Mouse (Mus musculus) cerebellum, postnatal 14 days (tissue): ENCODE data around the gene Tob2.

Experiments
- DNase-seq, 2 experiments: peaks; one replicate each; pipeline ENCODE4 v3.0.0; 2021; ENCODE audit warnings: mixed read lengths in 2 of 2

Tob2 gene

GRCm38 (mm10) chr15:81858517-81859329 lies at the start of gene Tob2:
Gene Tob2 (minus strand): TSS chr15:81858796.
- DNase-seq: peak; percentile 79 to 82

GRCm38 (mm10) chr15:81907953-81908352 lies 49.4 kb upstream of the Tob2 start:
- DNase-seq: no peak

GRCm38 (mm10) chr15:81904939-81905338 lies 46.3 kb upstream of the Tob2 start:
- DNase-seq: peak; percentile 87 to 96

GRCm38 (mm10) chr15:81898751-81899150 lies 40.2 kb upstream of the Tob2 start:
- DNase-seq: peak; percentile 74 to 79

GRCm38 (mm10) chr15:81897607-81898285 lies 39.1 kb upstream of the Tob2 start:
- no peak for DNase-seq

GRCm38 (mm10) chr15:81896407-81896806 lies 37.8 kb upstream of the Tob2 start:
- DNase-seq: peak in 1 of 2 experiments; percentile 35

- no peak for DNase-seq
Measured at GRCm38 (mm10) chr15:81894002-81894401, 35.4 kb upstream of the Tob2 start.

- DNase-seq: no peak
Measured at GRCm38 (mm10) chr15:81891822-81892580, 33.4 kb upstream of the Tob2 start.

- DNase-seq: no peak
Measured at GRCm38 (mm10) chr15:81891140-81891802, 32.7 kb upstream of the Tob2 start.

GRCm38 (mm10) chr15:81889175-81889574 lies 30.6 kb upstream of the Tob2 start:
- DNase-seq: peak; percentile 31 to 58

GRCm38 (mm10) chr15:81886795-81887550 lies 28.4 kb upstream of the Tob2 start:
- DNase-seq: no peak

GRCm38 (mm10) chr15:81885418-81885934 lies 26.9 kb upstream of the Tob2 start:
- no peak for DNase-seq

GRCm38 (mm10) chr15:81882348-81882747 lies 23.8 kb upstream of the Tob2 start:
- no peak for DNase-seq

- DNase-seq: peak; percentile 21 to 24
Measured at GRCm38 (mm10) chr15:81879531-81880401, 21.2 kb upstream of the Tob2 start.

- peak; percentile 100 for DNase-seq
Measured at GRCm38 (mm10) chr15:81872262-81873136, 13.9 kb upstream of the Tob2 start, which contains the start of gene Aco2. Gene Aco2 (plus strand): TSS chr15:81872309.

- DNase-seq: peak; percentile 87 to 88
Measured at GRCm38 (mm10) chr15:81871604-81872261, 13.1 kb upstream of the Tob2 start, which contains the start of gene Phf5a. Gene Phf5a (minus strand): TSS chr15:81871911.

GRCm38 (mm10) chr15:81869985-81870384 lies 11.4 kb upstream of the Tob2 start:
- DNase-seq: no peak

- DNase-seq: no peak
Measured at GRCm38 (mm10) chr15:81864238-81864637, 5.6 kb upstream of the Tob2 start.
